Mouse (Mus musculus) midbrain, embryonic 11.5 days (tissue): Measurements from ENCODE around the gene Ccn6. TPM values are rescaled to one million over a fixed set of nuclear protein-coding genes. Genes with fewer than 3 reads are reported as not detected.
"Not testable (repeated sequence)": the region's sequence is repeated elsewhere in the genome, so short reads cannot be mapped to it uniquely, and the experiment has no call there.

Experiments
- ATAC-seq: fragments of 200-750 bp; cut with Nextera tagmentation; 2 replicates; pipeline ENCODE4 v1.8.0; 2017; ENCODE audit warnings: moderate TSS enrichment, moderate library complexity; ENCODE audit not compliant: low FRiP score
- DNase-seq: peaks from one replicate; pipeline ENCODE4 v3.0.0; 2015; ENCODE audit warnings: low spot score; ENCODE audit errors: missing footprints
- H3K27ac ChIP-seq: fragments of 300-500 bp; sonication (generic); 2 replicates; pipeline ENCODE4 v1.5.1; 2014; ENCODE audit warnings: low read depth, low read length
- H3K27me3 ChIP-seq: fragments of 300-500 bp; sonication (generic); 2 replicates; pipeline ENCODE4 v1.6.1; 2014; ENCODE audit warnings: mild to moderate bottlenecking, low read length, moderate library complexity, mixed read lengths; ENCODE audit not compliant: control insufficient read depth, insufficient read depth
- H3K36me3 ChIP-seq: fragments of 300-500 bp; sonication (generic); 2 replicates; pipeline ENCODE4 v1.6.1; 2014; ENCODE audit warnings: mild to moderate bottlenecking, low read length, moderate library complexity, mixed read lengths; ENCODE audit not compliant: control insufficient read depth, insufficient read depth
- H3K4me1 ChIP-seq: fragments of 300-500 bp; sonication (generic); 2 replicates; pipeline ENCODE4 v1.6.1; 2014; ENCODE audit warnings: low read length; ENCODE audit not compliant: control insufficient read depth, insufficient read depth
- H3K4me2 ChIP-seq: fragments of 300-500 bp; sonication (generic); 2 replicates; pipeline ENCODE4 v1.6.1; 2014; ENCODE audit warnings: mild to moderate bottlenecking, moderate library complexity
- H3K4me3 ChIP-seq: fragments of 300-500 bp; sonication (generic); 2 replicates; pipeline ENCODE4 v1.5.1; 2014; ENCODE audit warnings: low read depth, low read length
- H3K9ac ChIP-seq: fragments of 300-500 bp; sonication (generic); 2 replicates; pipeline ENCODE4 v1.6.1; 2014; ENCODE audit warnings: low read length
- H3K9me3 ChIP-seq: fragments of 300-500 bp; sonication (generic); 2 replicates; pipeline ENCODE4 v1.6.1; 2016; ENCODE audit warnings: low read length; ENCODE audit not compliant: control insufficient read depth
- WGBS: fragments of 180-500 bp; shearing (Covaris S2); extraction: QIAGEN DNeasy Blood & Tissue Kit; methylation state at CpG from one replicate; pipeline ENCODE4 v1.1.7; 2014; 5-methylcytosine and 5-hydroxymethylcytosine counted together
- polyA plus RNA-seq: library from polyadenylated mRNA; unstranded; fragments of >200 nt; fragmentation: Nextera tagmentation; extraction: Ambion mirVana; gene quantifications from 2 replicates; pipeline ENCODE4 v1.2.1, GENCODE M21; 2014

Gene Ccn6
- polyA plus RNA-seq: 0.20 and 0.29 TPM in 2 replicates

- DNase-seq (no peak), ATAC-seq (no peak)
- H3K9ac ChIP-seq: no peak within 1 kb of the TSS
- no peak within 1 kb of the TSS for H3K4me3 ChIP-seq
- H3K4me1 ChIP-seq: peaks cover 3% of the 10 kb centered on the region; the same call in 1 of the 2 replicates
- H3K4me2 ChIP-seq: no peak within 1 kb of the TSS
- H3K27ac ChIP-seq: no peak within 1 kb of the TSS
- H3K9me3 ChIP-seq: no peaks in the 10 kb centered on the region
- no peaks in the 10 kb centered on the region; the same call in 1 of the 2 replicates for H3K27me3 ChIP-seq
- WGBS: 88% methylated on average over 10 of the region's 10 CpGs
- H3K36me3 ChIP-seq: no peaks in the 10 kb centered on the region
Observed at GRCm38 (mm10) chr10:39163694-39164093, at the start of gene Ccn6. Gene Ccn6 (minus strand): TSS chr10:39163794.

GRCm38 (mm10) chr10:39210031-39210430, 46.4 kb upstream of the Ccn6 start:
- H3K27ac ChIP-seq: peak overlapping the region; percentile 90
- H3K36me3 ChIP-seq: no peaks in the 10 kb centered on the region
- DNase-seq (peak; percentile 88), ATAC-seq (peak; percentile 70)
- no peak overlapping the region for H3K9ac ChIP-seq
- H3K4me2 ChIP-seq: no peak overlapping the region
- peaks cover 17% of the 10 kb centered on the region for H3K4me1 ChIP-seq
- no peak overlapping the region for H3K4me3 ChIP-seq
- no peaks in the 10 kb centered on the region; the same call in 1 of the 2 replicates for H3K9me3 ChIP-seq
- H3K27me3 ChIP-seq: no peaks in the 10 kb centered on the region

GRCm38 (mm10) chr10:39209161-39210025, 45.8 kb upstream of the Ccn6 start:
- H3K27me3 ChIP-seq: no peaks in the 10 kb centered on the region
- no peak overlapping the region for H3K4me3 ChIP-seq
- DNase-seq (peak; percentile 91), ATAC-seq (peak; percentile 94)
- peak overlapping the region; percentile 42; the same call in 1 of the 2 replicates for H3K9ac ChIP-seq
- H3K36me3 ChIP-seq: no peaks in the 10 kb centered on the region
- H3K4me2 ChIP-seq: peak overlapping the region; percentile 28
- WGBS: 37% methylated on average over 10 of the region's 10 CpGs
- H3K27ac ChIP-seq: peak overlapping the region; percentile 90
- H3K4me1 ChIP-seq: peaks cover 17% of the 10 kb centered on the region
- no peaks in the 10 kb centered on the region; the same call in 1 of the 2 replicates for H3K9me3 ChIP-seq

GRCm38 (mm10) chr10:39208712-39209111, 45.1 kb upstream of the Ccn6 start:
- peak; percentile 75 for DNase-seq
- Histone ChIP-seq H3K27ac (peak overlapping the region; percentile 90), H3K36me3 (no peaks in the 10 kb centered on the region), H3K4me1 (peaks cover 17% of the 10 kb centered on the region), H3K27me3 (no peaks in the 10 kb centered on the region), H3K9ac (no peak overlapping the region), H3K4me3 (no peak overlapping the region), H3K4me2 (no peak overlapping the region), H3K9me3 (no peaks in the 10 kb centered on the region; the same call in 1 of the 2 replicates)
- no peak for ATAC-seq
- 74% methylated on average over 4 of the region's 4 CpGs for whole genome bisulfite sequencing

- Histone ChIP-seq H3K27ac (no peak overlapping the region), H3K4me1 (peaks cover 17% of the 10 kb centered on the region), H3K4me2 (no peak overlapping the region), H3K27me3 (no peaks in the 10 kb centered on the region), H3K9ac (no peak overlapping the region), H3K4me3 (no peak overlapping the region), H3K36me3 (no peaks in the 10 kb centered on the region), H3K9me3 (no peaks in the 10 kb centered on the region; the same call in 1 of the 2 replicates)
- ATAC-seq (no peak), DNase-seq (peak; percentile 76)
- 85% methylated on average over 3 of the region's 3 CpGs for WGBS
Observed at GRCm38 (mm10) chr10:39207310-39207855, 43.8 kb upstream of the Ccn6 start.

GRCm38 (mm10) chr10:39202490-39202889, 38.9 kb upstream of the Ccn6 start:
- Histone ChIP-seq H3K4me3 (no peak overlapping the region), H3K9me3 (no peaks in the 10 kb centered on the region; the same call in 1 of the 2 replicates), H3K9ac (no peak overlapping the region), H3K4me1 (no peaks in the 10 kb centered on the region), H3K4me2 (no peak overlapping the region), H3K27me3 (no peaks in the 10 kb centered on the region), H3K36me3 (no peaks in the 10 kb centered on the region), H3K27ac (no peak overlapping the region)
- 69% methylated on average over 4 of the region's 4 CpGs for WGBS
- DNase-seq (peak; percentile 53), ATAC-seq (no peak)

- WGBS: 94% methylated on average over 10 of the region's 11 CpGs
- ATAC-seq: not testable (repeated sequence)
Observed at GRCm38 (mm10) chr10:39198216-39198615, 34.6 kb upstream of the Ccn6 start.

GRCm38 (mm10) chr10:39192673-39193072, 29.1 kb upstream of the Ccn6 start:
- Histone ChIP-seq H3K4me1 (no peaks in the 10 kb centered on the region), H3K27me3 (no peaks in the 10 kb centered on the region), H3K27ac (no peak overlapping the region), H3K9ac (no peak overlapping the region), H3K36me3 (no peaks in the 10 kb centered on the region), H3K4me2 (no peak overlapping the region), H3K9me3 (no peaks in the 10 kb centered on the region), H3K4me3 (no peak overlapping the region)
- ATAC-seq (no peak), DNase-seq (peak; percentile 0)
- WGBS: 93% methylated on average over 3 of the region's 3 CpGs

More at GRCm38 (mm10) chr10:39198216-39198615, 34.6 kb upstream of the Ccn6 start:
- not testable (repeated sequence) for H3K4me1 ChIP-seq, H3K9me3 ChIP-seq, H3K36me3 ChIP-seq, H3K27ac ChIP-seq, H3K4me2 ChIP-seq, H3K4me3 ChIP-seq, H3K9ac ChIP-seq, H3K27me3 ChIP-seq
- peak; percentile 8 for DNase-seq

- no peaks in the 10 kb centered on the region for H3K27me3 ChIP-seq
- H3K36me3 ChIP-seq: no peaks in the 10 kb centered on the region
- no peak for ATAC-seq
- no peaks in the 10 kb centered on the region for H3K9me3 ChIP-seq
- no peak for DNase-seq
- no peak overlapping the region for H3K4me2 ChIP-seq
- WGBS: 83% methylated on average over 4 of the region's 4 CpGs
- H3K4me3 ChIP-seq: no peak overlapping the region
- no peak overlapping the region for H3K27ac ChIP-seq
- no peak overlapping the region for H3K9ac ChIP-seq
- no peaks in the 10 kb centered on the region for H3K4me1 ChIP-seq
Observed at GRCm38 (mm10) chr10:39185545-39185906, 21.9 kb upstream of the Ccn6 start.
